In the genomic region with DNA sequence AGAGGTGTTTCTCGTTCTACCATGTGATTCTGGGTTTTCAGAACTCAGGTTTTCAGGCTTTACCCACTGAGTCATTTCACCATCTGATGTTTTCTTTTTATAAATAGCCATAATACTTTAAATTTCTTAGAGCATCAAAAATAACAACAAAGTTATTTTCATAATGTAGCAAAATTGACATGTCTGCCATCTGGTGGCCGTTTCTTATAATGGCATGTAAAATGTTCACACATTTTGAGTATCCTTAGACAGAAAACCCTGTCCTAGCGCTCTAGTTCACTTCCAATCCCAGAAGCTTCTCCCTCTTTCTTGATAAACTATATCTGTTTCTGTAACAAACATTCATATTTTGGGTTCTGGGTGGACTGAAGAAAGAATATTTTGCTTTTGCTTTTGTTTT, we compare ENCODE assay signal across 9 mouse cellular contexts. TPM values are rescaled to one million over a fixed set of nuclear protein-coding genes. Genes with fewer than 3 reads are reported as not detected.
DNase-seq lines count a peak whose midpoint lies in the region; ATAC-seq and TF ChIP-seq lines count a peak whose summit lies in the region.
"Had no signal": no experiment of that assay in that cellular context is flagged by ENCODE, and none has a peak within 500 bp of the region (broad histone marks: within the 10 kb centered on the region; RNA-seq: fewer than 3 reads in every experiment).

No protein-coding gene starts in this region.

- H3K4me3 ChIP-seq in liver, embryonic 11.5 days (ENCODE audit: low read depth, low read length): no peak overlapping the region
- H3K4me3 ChIP-seq in liver, embryonic 14.5 days (ENCODE audit: insufficient read depth in 1 of 2, low read depth in 2 of 2, low read length in 2 of 2): no peak overlapping the region
- H3K4me3 ChIP-seq: neural tube, embryonic 12.5 days had no signal

- DNase-seq in cerebellum, adult 11 months: peak; percentile 30
- DNase-seq in liver (peak; percentile 26), Patski (ENCODE audit: low read depth, low spot score) (peak; percentile 31)
- no peak for DNase-seq in liver, embryonic 11.5 days (ENCODE audit: low spot score)
- peak; percentile 33 for DNase-seq in embryo, embryonic 9.5 days (ENCODE audit: extremely low spot score)
- peak; percentile 31 to 41 (median 37) for DNase-seq in liver, embryonic 14.5 days (ENCODE audit: low read depth in 3 of 3, low spot score in 3 of 3)
- DNase-seq in telencephalon, adult 2 months (ENCODE audit: low read depth, low spot score): peak; percentile 19

- no peaks in the 10 kb centered on the region for H3K27me3 ChIP-seq in liver, embryonic 11.5 days (replicated peaks; ENCODE audit: control insufficient read depth, insufficient read depth, low read length)
- H3K27me3 ChIP-seq in Patski: no peaks in the 10 kb centered on the region
- H3K27me3 ChIP-seq in liver, embryonic 14.5 days (ENCODE audit: control insufficient read depth, insufficient read depth, low read length): no peaks in the 10 kb centered on the region
- H3K27me3 ChIP-seq: neural tube, embryonic 12.5 days had no signal

- no peak for TF ChIP-seq EP300 in liver, embryonic 14.5 days (IDR thresholded peaks at IDR 0.05; ENCODE audit: low read depth)

- no peak overlapping the region for H3K9ac ChIP-seq in liver, embryonic 11.5 days (ENCODE audit: low read depth, low read length)
- H3K9ac ChIP-seq in liver, embryonic 14.5 days (replicated peaks): no peak overlapping the region
- H3K9ac ChIP-seq: neural tube, embryonic 12.5 days had no signal

- no peaks in the 10 kb centered on the region for H3K36me3 ChIP-seq in liver, embryonic 11.5 days (ENCODE audit: control insufficient read depth, insufficient read depth, low read length)
- H3K36me3 ChIP-seq in liver, embryonic 14.5 days (replicated peaks; ENCODE audit: control insufficient read depth, insufficient read depth, low read depth): no peaks in the 10 kb centered on the region
- H3K36me3 ChIP-seq: neural tube, embryonic 12.5 days had no signal

- no peak for ATAC-seq in cerebellum, adult (ENCODE audit: insufficient number of reproducible peaks, low FRiP score, low TSS enrichment)
- no peak for ATAC-seq in liver, embryonic 11.5 days (replicated peaks; ENCODE audit: low FRiP score)
- ATAC-seq in Patski: no peak
- ATAC-seq in liver, embryonic 14.5 days (ENCODE audit: insufficient read depth): no peak

- H3K9me3 ChIP-seq in liver, embryonic 11.5 days (ENCODE audit: control insufficient read depth, low read length): no peaks in the 10 kb centered on the region
- H3K9me3 ChIP-seq in liver, embryonic 14.5 days (ENCODE audit: control insufficient read depth, low read length): no peaks in the 10 kb centered on the region
- H3K9me3 ChIP-seq: neural tube, embryonic 12.5 days had no signal

- 38% methylated on average over 3 of the region's 3 CpGs for WGBS in liver, embryonic 11.5 days
- 37% methylated on average over 3 of the region's 3 CpGs for WGBS in liver, embryonic 14.5 days (ENCODE audit: insufficient replicate concordance)

- TF ChIP-seq CTCF in Patski (IDR thresholded peaks at IDR 0.05): peak; percentile 58
- peak; percentile 58 for TF ChIP-seq CTCF in liver, embryonic 14.5 days (IDR thresholded peaks at IDR 0.05; ENCODE audit: low read depth)

- H3K4me2 ChIP-seq in liver, embryonic 11.5 days: no peak overlapping the region
- H3K4me2 ChIP-seq in liver, embryonic 14.5 days (ENCODE audit: low read depth): no peak overlapping the region
- H3K4me2 ChIP-seq: neural tube, embryonic 12.5 days had no signal

- CTCF ChIA-PET in Patski (lab: Charles Lee): interaction anchor here (1.1 to 3.5 kb wide), 6 partner anchors 14 to 140 kb away, joined by 3 to 15 read pairs (median 6); a partner anchor contains a TSS

- in situ Hi-C loops in Patski (cut with MboI; ENCODE audit: low pct_unique_long_range_greater_than_20kb): no loop called here

- H3K27ac ChIP-seq in liver, embryonic 11.5 days (ENCODE audit: low read depth, low read length): no peak overlapping the region
- no peak overlapping the region for H3K27ac ChIP-seq in liver, embryonic 14.5 days
- H3K27ac ChIP-seq: neural tube, embryonic 12.5 days had no signal

- no peaks in the 10 kb centered on the region for H3K4me1 ChIP-seq in liver, embryonic 11.5 days (replicated peaks; ENCODE audit: control insufficient read depth, insufficient read depth, low read length)
- no peaks in the 10 kb centered on the region for H3K4me1 ChIP-seq in liver, embryonic 14.5 days (replicated peaks; ENCODE audit: control insufficient read depth in 2 of 2, insufficient read depth in 2 of 2, low read length in 1 of 2)
- H3K4me1 ChIP-seq: neural tube, embryonic 12.5 days had no signal

- POLR2A ChIA-PET in Patski (lab: Charles Lee): interaction anchor here (0.6 to 0.7 kb wide), 2 partner anchors 28 to 116 kb away, joined by 3 to 4 read pairs; a partner anchor contains a TSS

RNA-seq across cellular contexts. Expression of a gene that starts 26.3 kb away (rescaled TPM):
- polyA plus RNA-seq in liver, embryonic 11.5 days (2014; fragmentation: Nextera tagmentation; extraction: Ambion mirVana): 11.0 and 11.6 TPM in 2 replicates
- 13.9 TPM for polyA plus RNA-seq in Patski (2021)
- 2.6 and 3.3 TPM in 2 replicates for polyA plus RNA-seq in liver, embryonic 14.5 days (2012; rRNA removed)
- polyA plus RNA-seq in liver, embryonic 14.5 days (2014; fragmentation: Nextera tagmentation; extraction: Ambion mirVana): 3.6 and 3.8 TPM in 2 replicates

RNA-seq across cellular contexts. Expression of a gene that starts 28.0 kb away (rescaled TPM):
- 0.96 and 1.7 TPM in 2 replicates for polyA plus RNA-seq in liver, embryonic 11.5 days (2014; fragmentation: Nextera tagmentation; extraction: Ambion mirVana)
- polyA plus RNA-seq in Patski (2021): 1.7 TPM
- polyA plus RNA-seq in liver, embryonic 14.5 days (2012; rRNA removed): 0.77 and 1.5 TPM in 2 replicates
- 1.3 and 1.4 TPM in 2 replicates for polyA plus RNA-seq in liver, embryonic 14.5 days (2014; fragmentation: Nextera tagmentation; extraction: Ambion mirVana)

RNA-seq across cellular contexts. Expression of a gene that starts 55.2 kb away (rescaled TPM):
- 0.63 and 1.2 TPM in 2 replicates for polyA plus RNA-seq in liver, embryonic 11.5 days (2014; fragmentation: Nextera tagmentation; extraction: Ambion mirVana)
- polyA plus RNA-seq in Patski (2021): 0.35 TPM
- polyA plus RNA-seq in liver, embryonic 14.5 days (2012; rRNA removed): 2.0 and 3.2 TPM in 2 replicates
- polyA plus RNA-seq in liver, embryonic 14.5 days (2014; fragmentation: Nextera tagmentation; extraction: Ambion mirVana): 1.5 and 1.7 TPM in 2 replicates
- polyA plus RNA-seq: neural tube, embryonic 12.5 days had no signal
